In genomic region chr13:59590691-59591090, GRCm38 (mm10) we compare ENCODE assay signal across 21 mouse cellular contexts.
"Had no signal": no experiment of that assay in that cellular context is flagged by ENCODE, and none has a peak within 500 bp of the region (broad histone marks: within the 10 kb centered on the region; RNA-seq: fewer than 3 reads in every experiment).

No protein-coding gene starts in this region.

- H3K9me3 ChIP-seq: heart, embryonic 13.5 days; heart, embryonic 15.5 days; hindbrain, embryonic 13.5 days; hindbrain, embryonic 15.5 days; kidney, embryonic 15.5 days; limb, embryonic 13.5 days; limb, embryonic 15.5 days had no signal

- H3K4me3 ChIP-seq: heart, adult 2 months; heart, embryonic 13.5 days; heart, embryonic 15.5 days; hindbrain, embryonic 13.5 days; hindbrain, embryonic 15.5 days; kidney, embryonic 15.5 days; limb, embryonic 13.5 days; limb, embryonic 15.5 days had no signal

- H3K27me3 ChIP-seq: heart, embryonic 13.5 days; heart, embryonic 15.5 days; hindbrain, embryonic 13.5 days; hindbrain, embryonic 15.5 days; kidney, embryonic 15.5 days; limb, embryonic 13.5 days; limb, embryonic 15.5 days had no signal

- H3K27ac ChIP-seq: heart, adult 2 months; heart, embryonic 13.5 days; heart, embryonic 15.5 days; hindbrain, embryonic 13.5 days; hindbrain, embryonic 15.5 days; hindbrain, postnatal 0 days; kidney, embryonic 15.5 days; kidney, postnatal 0 days; limb, embryonic 13.5 days; limb, embryonic 15.5 days had no signal

- DNase-seq: gastrocnemius, postnatal 14 days; gastrocnemius, postnatal 36 days; heart, adult 11 months; heart, adult 2 months; heart, postnatal 14 days; heart, postnatal 36 days; kidney, adult 11 months; kidney, adult 2 months; kidney, adult 9 months; kidney, postnatal 14 days; kidney, postnatal 36 days; left cerebral cortex, postnatal 4 days had no signal
